Mouse (Mus musculus): Measurements from ENCODE around the gene Cttnbp2.

GRCm38 (mm10) chr6:18369723-18370122, 144.9 kb downstream of the Cttnbp2 start:
- TF ChIP-seq CTCF (IDR thresholded peaks at IDR 0.05; ENCODE audit: borderline replicate concordance, insufficient read depth, low read length) (no peak), POLR2A (IDR thresholded peaks at IDR 0.05; ENCODE audit: low read depth, low read length) (no peak)
